Mouse (Mus musculus): ENCODE results near the gene Angptl3. TPM values are rescaled to one million over a fixed set of nuclear protein-coding genes. Genes with fewer than 3 reads are reported as not detected.

Gene Angptl3
- polyA plus RNA-seq (2012; rRNA removed) (0.04 TPM in 1 of 2 replicates, not detected in the other), polyA plus RNA-seq (2014; fragmentation: Nextera tagmentation; extraction: Ambion mirVana) (0.75 and 0.98 TPM in 2 replicates)

DNA sequence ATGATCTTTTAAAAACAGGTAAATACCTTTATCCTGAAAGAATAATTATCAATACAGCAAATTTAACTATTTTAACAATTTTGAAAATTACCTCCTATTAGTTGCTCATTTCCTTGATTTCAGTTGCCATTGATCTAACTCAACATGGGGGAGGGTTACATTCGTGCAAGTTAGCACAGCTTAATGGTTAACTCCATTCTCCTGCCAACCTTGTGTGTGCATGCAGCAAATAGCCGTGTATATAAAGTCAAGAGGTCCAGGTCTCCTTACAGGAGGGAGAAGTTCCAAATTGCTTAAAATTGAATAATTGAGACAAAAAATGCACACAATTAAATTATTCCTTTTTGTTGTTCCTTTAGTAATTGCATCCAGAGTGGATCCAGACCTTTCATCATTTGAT is at the start of gene Angptl3:
Angptl3 (plus strand) TSS at position 269 of the 400 bp plus-strand sequence.
- Histone ChIP-seq H3K27me3 (ENCODE audit: control insufficient read depth, insufficient read depth, low read length) (no peaks in the 10 kb centered on the region), H3K4me3 (replicated peaks; ENCODE audit: low read length) (no peak within 1 kb of the TSS), H3K9ac (ENCODE audit: low read depth, low read length, severe bottlenecking) (no peak within 1 kb of the TSS), H3K27ac (replicated peaks; ENCODE audit: low read depth, low read length) (no peak within 1 kb of the TSS), H3K4me2 (replicated peaks; ENCODE audit: low read depth, low read length, severe bottlenecking) (no peak within 1 kb of the TSS), H3K4me1 (ENCODE audit: control insufficient read depth, insufficient read depth, low read length) (no peaks in the 10 kb centered on the region), H3K9me3 (ENCODE audit: control insufficient read depth, low read length) (no peaks in the 10 kb centered on the region), H3K36me3 (ENCODE audit: control insufficient read depth, insufficient read depth, low read length) (no peaks in the 10 kb centered on the region; the same call in 1 of the 2 replicates)
- WGBS = 83% methylated on average over 2 of the region's 2 CpGs
- ATAC-seq (ENCODE audit: low FRiP score, low read depth) = no peak
- DNase-seq (ENCODE audit: low spot score) = no peak
- TF ChIP-seq POLR2A (IDR thresholded peaks at IDR 0.05; ENCODE audit: borderline replicate concordance, extremely low read depth, insufficient read depth, insufficient read length) = no peak

DNA sequence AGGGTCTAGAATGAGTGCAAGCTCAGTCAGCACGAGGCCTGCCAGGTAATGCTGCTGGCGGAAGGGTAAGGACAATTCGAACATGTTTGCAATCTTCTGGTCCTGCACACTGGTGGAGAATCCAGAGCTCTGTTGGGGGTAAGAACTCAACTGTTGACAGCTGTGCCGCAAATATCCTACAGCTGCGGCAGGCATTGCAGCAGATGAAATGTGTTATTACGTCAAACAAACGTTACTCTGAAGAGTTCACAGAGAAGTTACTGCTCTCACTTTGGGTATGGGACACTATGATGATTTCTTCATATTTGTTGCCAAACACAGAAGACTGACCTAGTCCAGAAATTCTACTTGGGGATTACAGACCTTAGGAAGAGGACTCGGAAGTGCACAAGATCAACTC is 46.1 kb upstream of the Angptl3 start:
- H3K4me2 ChIP-seq (replicated peaks; ENCODE audit: low read depth, low read length, severe bottlenecking) = no peak overlapping the region
- WGBS = 73% methylated on average over 8 of the region's 8 CpGs
- H3K27me3 ChIP-seq (ENCODE audit: control insufficient read depth, insufficient read depth, low read length) = no peaks in the 10 kb centered on the region
- H3K4me1 ChIP-seq (ENCODE audit: control insufficient read depth, insufficient read depth, low read length) = no peaks in the 10 kb centered on the region
- ATAC-seq (ENCODE audit: low FRiP score, low read depth) = no peak
- H3K9ac ChIP-seq (ENCODE audit: low read depth, low read length, severe bottlenecking) = no peak overlapping the region
- H3K9me3 ChIP-seq (ENCODE audit: control insufficient read depth, low read length) = no peaks in the 10 kb centered on the region
- H3K36me3 ChIP-seq (ENCODE audit: control insufficient read depth, insufficient read depth, low read length) = peaks cover 46% of the 10 kb centered on the region
- no peak for DNase-seq (ENCODE audit: low spot score)
- no peak overlapping the region for H3K4me3 ChIP-seq (replicated peaks; ENCODE audit: low read length)
- no peak for TF ChIP-seq POLR2A (IDR thresholded peaks at IDR 0.05; ENCODE audit: borderline replicate concordance, extremely low read depth, insufficient read depth, insufficient read length)
- H3K27ac ChIP-seq (replicated peaks; ENCODE audit: low read depth, low read length) = no peak overlapping the region

- no peak overlapping the region for H3K27ac ChIP-seq (replicated peaks; ENCODE audit: low read depth, low read length)
- WGBS = 56% methylated on average over 4 of the region's 4 CpGs
- H3K4me2 ChIP-seq (replicated peaks; ENCODE audit: low read depth, low read length, severe bottlenecking) = no peak overlapping the region
- no peaks in the 10 kb centered on the region for H3K27me3 ChIP-seq (ENCODE audit: control insufficient read depth, insufficient read depth, low read length)
- ATAC-seq (ENCODE audit: low FRiP score, low read depth) (no peak), DNase-seq (ENCODE audit: low spot score) (peak; percentile 27)
- H3K9me3 ChIP-seq (ENCODE audit: control insufficient read depth, low read length) = no peaks in the 10 kb centered on the region
- peaks cover 25% of the 10 kb centered on the region for H3K36me3 ChIP-seq (ENCODE audit: control insufficient read depth, insufficient read depth, low read length)
- no peak overlapping the region for H3K4me3 ChIP-seq (replicated peaks; ENCODE audit: low read length)
- no peak for TF ChIP-seq POLR2A (IDR thresholded peaks at IDR 0.05; ENCODE audit: borderline replicate concordance, extremely low read depth, insufficient read depth, insufficient read length)
- peaks cover 6% of the 10 kb centered on the region; the same call in 1 of the 2 replicates for H3K4me1 ChIP-seq (ENCODE audit: control insufficient read depth, insufficient read depth, low read length)
- no peak overlapping the region for H3K9ac ChIP-seq (ENCODE audit: low read depth, low read length, severe bottlenecking)
These were observed 37.3 kb upstream of the Angptl3 start for GRCm38 (mm10) chr4:98993491-98993890.

DNA sequence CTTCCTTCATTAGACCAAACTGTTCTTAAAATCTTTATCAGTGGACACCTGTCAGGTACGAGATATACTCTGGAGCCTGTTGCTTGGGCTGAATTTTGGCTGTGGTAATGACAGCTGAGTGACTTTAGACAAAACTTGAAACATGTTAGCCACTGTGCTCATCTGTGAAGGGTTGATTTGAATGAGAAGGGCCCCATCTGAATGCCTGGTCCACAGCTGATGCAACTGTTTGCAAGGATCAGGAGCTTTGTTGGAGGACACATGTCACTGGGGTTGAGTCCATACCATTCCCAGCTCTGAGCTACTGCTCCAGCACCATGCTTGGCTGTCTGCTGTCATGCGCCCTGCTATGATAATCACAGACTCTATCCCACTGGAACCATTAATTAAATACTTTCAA is 25.2 kb upstream of the Angptl3 start:
- Histone ChIP-seq H3K27me3 (ENCODE audit: control insufficient read depth, insufficient read depth, low read length) (no peaks in the 10 kb centered on the region), H3K36me3 (ENCODE audit: control insufficient read depth, insufficient read depth, low read length) (peaks cover 42% of the 10 kb centered on the region), H3K4me1 (ENCODE audit: control insufficient read depth, insufficient read depth, low read length) (no peaks in the 10 kb centered on the region), H3K4me2 (replicated peaks; ENCODE audit: low read depth, low read length, severe bottlenecking) (no peak overlapping the region), H3K4me3 (replicated peaks; ENCODE audit: low read length) (no peak overlapping the region), H3K9ac (ENCODE audit: low read depth, low read length, severe bottlenecking) (no peak overlapping the region), H3K9me3 (ENCODE audit: control insufficient read depth, low read length) (no peaks in the 10 kb centered on the region), H3K27ac (replicated peaks; ENCODE audit: low read depth, low read length) (no peak overlapping the region)
- WGBS = 91% methylated on average over 2 of the region's 2 CpGs
- DNase-seq (ENCODE audit: low spot score) (no peak), ATAC-seq (ENCODE audit: low FRiP score, low read depth) (no peak)
- TF ChIP-seq POLR2A (IDR thresholded peaks at IDR 0.05; ENCODE audit: borderline replicate concordance, extremely low read depth, insufficient read depth, insufficient read length) = no peak

GRCm38 (mm10) chr4:99006319-99006718 is 24.4 kb upstream of the Angptl3 start:
- Histone ChIP-seq H3K4me3 (replicated peaks; ENCODE audit: low read length) (no peak overlapping the region), H3K36me3 (ENCODE audit: control insufficient read depth, insufficient read depth, low read length) (peaks cover 47% of the 10 kb centered on the region), H3K4me1 (ENCODE audit: control insufficient read depth, insufficient read depth, low read length) (no peaks in the 10 kb centered on the region), H3K4me2 (replicated peaks; ENCODE audit: low read depth, low read length, severe bottlenecking) (no peak overlapping the region), H3K27me3 (ENCODE audit: control insufficient read depth, insufficient read depth, low read length) (no peaks in the 10 kb centered on the region), H3K9ac (ENCODE audit: low read depth, low read length, severe bottlenecking) (no peak overlapping the region), H3K27ac (replicated peaks; ENCODE audit: low read depth, low read length) (no peak overlapping the region), H3K9me3 (ENCODE audit: control insufficient read depth, low read length) (no peaks in the 10 kb centered on the region)
- TF ChIP-seq POLR2A (IDR thresholded peaks at IDR 0.05; ENCODE audit: borderline replicate concordance, extremely low read depth, insufficient read depth, insufficient read length) = no peak
- WGBS = 79% methylated on average over 2 of the region's 2 CpGs
- no peak for ATAC-seq (ENCODE audit: low FRiP score, low read depth)
- DNase-seq (ENCODE audit: low spot score) = no peak

DNA sequence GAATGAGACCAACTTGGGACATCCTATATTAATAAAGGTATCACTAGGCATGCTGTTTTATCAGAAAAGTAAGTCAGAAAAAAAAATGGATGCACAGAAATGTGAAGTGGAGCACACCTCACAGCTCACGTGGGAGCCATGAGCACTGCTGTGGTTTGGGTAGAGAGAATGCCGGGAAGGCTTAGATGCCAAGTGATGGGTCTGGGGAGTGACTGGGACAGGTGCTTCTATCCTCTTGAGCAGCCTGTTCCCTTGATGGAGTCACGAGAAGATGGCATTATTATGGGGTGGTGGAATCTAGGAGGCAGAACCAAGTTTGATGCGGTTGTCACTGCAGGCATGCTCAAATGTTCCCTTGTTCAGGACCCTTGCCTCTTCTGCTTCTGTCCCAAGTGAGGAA is 19.7 kb upstream of the Angptl3 start:
- H3K36me3 ChIP-seq (ENCODE audit: control insufficient read depth, insufficient read depth, low read length) = peaks cover 52% of the 10 kb centered on the region
- no peak overlapping the region for H3K27ac ChIP-seq (replicated peaks; ENCODE audit: low read depth, low read length)
- 84% methylated on average over 4 of the region's 4 CpGs for WGBS

More for the DNA sequence above, 19.7 kb upstream of the Angptl3 start:
- Histone ChIP-seq H3K27me3 (ENCODE audit: control insufficient read depth, insufficient read depth, low read length) (no peaks in the 10 kb centered on the region), H3K4me3 (replicated peaks; ENCODE audit: low read length) (no peak overlapping the region), H3K4me2 (replicated peaks; ENCODE audit: low read depth, low read length, severe bottlenecking) (no peak overlapping the region), H3K9ac (ENCODE audit: low read depth, low read length, severe bottlenecking) (no peak overlapping the region), H3K4me1 (ENCODE audit: control insufficient read depth, insufficient read depth, low read length) (no peaks in the 10 kb centered on the region), H3K9me3 (ENCODE audit: control insufficient read depth, low read length) (no peaks in the 10 kb centered on the region)
- no peak for ATAC-seq (ENCODE audit: low FRiP score, low read depth)
- no peak for TF ChIP-seq POLR2A (IDR thresholded peaks at IDR 0.05; ENCODE audit: borderline replicate concordance, extremely low read depth, insufficient read depth, insufficient read length)
- DNase-seq (ENCODE audit: low spot score) = no peak

Data from limb, embryonic 14.5 days (tissue).